In the genomic region with DNA sequence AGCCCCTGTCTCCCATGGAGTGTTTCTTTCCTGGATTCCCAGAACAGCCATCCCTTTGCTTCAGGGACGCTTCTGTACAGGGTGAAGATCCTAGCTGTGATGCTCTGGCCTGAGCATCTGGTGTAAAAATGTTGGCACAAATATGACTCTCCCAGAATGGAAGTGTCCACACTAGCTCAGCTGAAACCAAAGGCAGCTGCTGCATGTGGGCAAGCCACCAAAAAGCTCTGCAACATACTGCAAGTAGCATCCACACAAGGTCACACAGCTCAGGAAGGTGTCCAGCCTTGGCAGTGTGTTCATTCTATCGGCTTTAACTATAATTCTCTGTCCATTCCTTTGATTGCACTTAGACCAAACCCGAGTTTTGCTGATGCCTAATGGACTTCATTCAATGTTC, we compare ENCODE assay signal across 28 mouse cellular contexts. TPM values are rescaled to one million over a fixed set of nuclear protein-coding genes. Genes with fewer than 3 reads are reported as not detected.
DNase-seq lines count a peak whose midpoint lies in the region; ATAC-seq lines count a peak whose summit lies in the region.
"Had no signal": no experiment of that assay in that cellular context is flagged by ENCODE, and none has a peak within 500 bp of the region (broad histone marks: within the 10 kb centered on the region; RNA-seq: fewer than 3 reads in every experiment).

No protein-coding gene starts in this region.

- no peaks in the 10 kb centered on the region for H3K4me1 ChIP-seq in heart, embryonic 12.5 days (replicated peaks)
- H3K4me1 ChIP-seq: heart, embryonic 13.5 days; hindbrain, embryonic 10.5 days; intestine, embryonic 15.5 days; limb, embryonic 12.5 days; lung, embryonic 15.5 days; stomach, embryonic 15.5 days had no signal

- no peaks in the 10 kb centered on the region for H3K9me3 ChIP-seq in heart, embryonic 12.5 days (replicated peaks)
- H3K9me3 ChIP-seq: G1E; heart, embryonic 13.5 days; hindbrain, embryonic 10.5 days; intestine, embryonic 15.5 days; limb, embryonic 12.5 days; lung, embryonic 15.5 days; stomach, embryonic 15.5 days had no signal

- WGBS in heart, embryonic 12.5 days = 86% methylated on average over 3 of the region's 3 CpGs

- H3K27me3 ChIP-seq in heart, embryonic 12.5 days (replicated peaks) = no peaks in the 10 kb centered on the region; the same call in 1 of the 2 replicates
- H3K27me3 ChIP-seq: heart, embryonic 13.5 days; intestine, embryonic 15.5 days; limb, embryonic 12.5 days; lung, embryonic 15.5 days; Patski; stomach, embryonic 15.5 days had no signal

- no peak overlapping the region for H3K27ac ChIP-seq in heart, embryonic 12.5 days (ENCODE audit: poor library complexity, severe bottlenecking)
- H3K27ac ChIP-seq: heart, embryonic 13.5 days; hindbrain, embryonic 10.5 days; intestine, embryonic 15.5 days; limb, embryonic 12.5 days; lung, embryonic 15.5 days; stomach, embryonic 15.5 days had no signal

- H3K9ac ChIP-seq in heart, embryonic 12.5 days = no peak overlapping the region
- H3K9ac ChIP-seq: forebrain, postnatal 0 days; heart, embryonic 13.5 days; intestine, embryonic 15.5 days; limb, embryonic 12.5 days; lung, embryonic 15.5 days; stomach, embryonic 15.5 days had no signal

- no peak overlapping the region for H3K4me2 ChIP-seq in heart, embryonic 12.5 days
- H3K4me2 ChIP-seq: heart, embryonic 13.5 days; intestine, embryonic 15.5 days; limb, embryonic 12.5 days; liver, embryonic 11.5 days; lung, embryonic 15.5 days; midbrain, embryonic 11.5 days; stomach, embryonic 15.5 days had no signal

- no peaks in the 10 kb centered on the region for H3K36me3 ChIP-seq in heart, embryonic 12.5 days
- H3K36me3 ChIP-seq: G1E; heart, embryonic 13.5 days; hindbrain, embryonic 10.5 days; intestine, embryonic 15.5 days; limb, embryonic 12.5 days; lung, embryonic 15.5 days; stomach, embryonic 15.5 days had no signal

- ATAC-seq in frontal cortex, adult (ENCODE audit: low TSS enrichment) = peak; percentile 66
- no peak for ATAC-seq in heart, embryonic 12.5 days (ENCODE audit: insufficient number of reproducible peaks, low FRiP score)
- ATAC-seq: forebrain, postnatal 0 days; hindbrain, embryonic 16.5 days; intestine, embryonic 15.5 days; Patski had no signal

- no peak for DNase-seq in frontal cortex, postnatal 14 days (ENCODE audit: low spot score in 2 of 2)
- DNase-seq in heart, postnatal 10 days = peak; percentile 21 to 37
- peak; percentile 14 for DNase-seq in MN1 (ENCODE audit: low spot score)
- DNase-seq in testis, postnatal 10 days (ENCODE audit: low spot score) = peak; percentile 50
- no peak for DNase-seq in liver
- DNase-seq: adrenal gland, postnatal 14 days; cerebellum, adult 18-20 months; forebrain, postnatal 0 days; kidney, postnatal 14 days; layer of hippocampus, adult 9-11 months; lung, postnatal 36 days; right cerebral cortex, postnatal 14 days; thymus, adult 18-20 months; thymus, postnatal 25 days had no signal

- no peak overlapping the region for H3K4me3 ChIP-seq in heart, embryonic 12.5 days
- H3K4me3 ChIP-seq: erythroblast, embryonic 14.5 days; heart, embryonic 13.5 days; hindbrain, embryonic 10.5 days; intestine, embryonic 15.5 days; limb, embryonic 12.5 days; lung, embryonic 15.5 days; stomach, embryonic 15.5 days had no signal

- intact Hi-C loops in heart, postnatal 10 days (cut with DNase I) = no loop called here

RNA-seq across cellular contexts. Expression of a gene that starts 38.5 kb away (rescaled TPM):
- under 1 TPM; 0.74 to 0.89 TPM for total RNA-seq in heart, postnatal 10 days (2021)
- polyA plus RNA-seq in heart, embryonic 12.5 days (2016; fragmentation: Nextera tagmentation; extraction: Ambion mirVana) = 1.0 and 1.2 TPM in 2 replicates
- polyA plus RNA-seq: erythroblast, embryonic 14.5 days had no signal

Comparison
In these comparisons a context has a peak if more than half of its experiments do, and no peak if none do; other contexts are left out.
1. DNase-seq: peak in heart, postnatal 10 days (2 of 2), MN1 (single experiment) and testis, postnatal 10 days (single experiment); none in frontal cortex, postnatal 14 days (0 of 2) and liver (single experiment).